Mouse (Mus musculus) adrenal gland, postnatal 10 days (tissue): ENCODE results near the gene Scaf8. TPM values are rescaled to one million over a fixed set of nuclear protein-coding genes. Genes with fewer than 3 reads are reported as not detected.
A peak's percentile ranks its signal among the peaks of the same experiment; 100 is the strongest.

Experiments used
- DNase-seq: peaks from one replicate; pipeline ENCODE4 v3.0.0; 2021; ENCODE audit warnings: mixed read lengths
- total RNA-seq, 2 experiments: library from RNA; stranded (reverse); gene quantifications; 2 replicates each; pipeline ENCODE4 v1.2.3; 2021

Scaf8 gene
- total RNA-seq, 2 experiments from 2014 or later: 37.8 to 43.7 TPM

DNA sequence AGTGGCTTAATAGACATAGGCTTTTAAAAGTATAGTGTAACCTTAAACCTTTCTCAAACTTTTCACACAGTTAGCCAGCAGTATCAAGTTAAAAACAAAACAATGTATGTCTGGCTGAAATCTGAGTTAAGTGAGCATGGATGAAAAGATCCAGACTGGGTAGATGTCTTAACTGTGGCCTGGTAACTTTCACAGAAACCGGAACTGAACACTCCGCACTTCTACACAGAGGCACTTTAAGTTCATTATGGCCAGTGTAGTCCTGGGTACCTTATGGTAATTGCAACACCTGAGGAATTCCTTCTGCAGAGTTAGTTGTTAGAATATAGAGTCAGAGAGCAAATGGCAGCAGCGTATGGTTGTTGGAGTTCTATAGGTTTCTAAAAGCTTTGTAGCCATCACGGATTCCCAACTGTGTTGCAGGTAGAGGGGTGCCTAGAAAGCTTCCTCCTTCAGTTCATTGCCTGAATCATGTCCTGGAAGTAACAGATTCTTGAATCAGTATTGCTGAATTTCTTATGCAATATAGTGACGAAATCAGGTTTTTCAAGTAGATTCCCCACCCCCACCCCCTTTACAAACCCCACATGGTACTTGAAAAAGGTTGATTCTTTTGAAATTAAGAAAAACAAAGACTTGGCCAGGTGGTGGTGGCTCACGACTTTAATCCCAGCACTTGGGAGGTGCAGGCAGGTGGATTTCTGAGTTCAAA lies 92.9 kb downstream of the Scaf8 start:
- DNase-seq: no peak

GRCm38 (mm10) chr17:3208471-3208870 lies 93.7 kb downstream of the Scaf8 start:
- no peak for DNase-seq

- no peak for DNase-seq
These were observed 94.8 kb downstream of the Scaf8 start for GRCm38 (mm10) chr17:3209581-3209980.

DNA sequence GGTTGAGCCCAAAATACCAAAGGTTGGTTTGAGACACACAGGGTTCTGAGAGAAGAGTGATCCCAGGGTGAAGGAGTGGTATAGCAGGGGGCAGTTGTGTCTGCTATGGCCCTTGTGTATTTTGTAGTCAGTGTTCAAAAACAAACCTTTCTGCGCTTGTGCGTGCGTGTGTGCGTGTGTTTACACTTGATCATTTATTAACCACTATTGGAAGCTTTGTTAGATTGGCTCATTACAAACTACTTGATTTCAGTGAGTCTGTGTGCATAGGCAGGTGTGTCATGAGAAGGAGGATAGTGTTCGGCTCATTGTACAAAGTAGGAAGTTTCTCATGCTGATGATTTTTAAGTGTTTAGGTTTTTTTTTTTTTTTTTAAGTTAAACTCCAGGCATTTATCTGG lies 95.4 kb downstream of the Scaf8 start:
- DNase-seq: no peak

DNA sequence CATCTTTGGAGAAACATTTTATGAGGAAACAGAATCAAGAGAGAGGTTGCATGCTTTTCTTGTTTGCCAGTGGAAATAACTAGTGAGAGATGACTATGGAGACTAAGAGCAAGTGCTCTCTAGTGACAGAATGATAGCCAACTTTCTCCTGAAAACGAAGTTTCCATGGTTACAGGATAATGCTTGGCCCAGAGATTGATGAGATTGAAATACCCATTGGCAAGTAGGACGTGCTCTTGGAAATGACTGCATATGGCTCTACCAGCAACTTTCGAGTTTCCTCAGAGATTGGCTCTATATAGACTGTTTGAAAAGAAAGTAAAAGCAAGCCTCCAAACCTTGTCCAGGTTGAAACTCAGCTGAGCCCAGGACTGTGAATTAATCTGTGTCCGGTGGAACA lies 97.3 kb downstream of the Scaf8 start:
- DNase-seq: no peak

DNA sequence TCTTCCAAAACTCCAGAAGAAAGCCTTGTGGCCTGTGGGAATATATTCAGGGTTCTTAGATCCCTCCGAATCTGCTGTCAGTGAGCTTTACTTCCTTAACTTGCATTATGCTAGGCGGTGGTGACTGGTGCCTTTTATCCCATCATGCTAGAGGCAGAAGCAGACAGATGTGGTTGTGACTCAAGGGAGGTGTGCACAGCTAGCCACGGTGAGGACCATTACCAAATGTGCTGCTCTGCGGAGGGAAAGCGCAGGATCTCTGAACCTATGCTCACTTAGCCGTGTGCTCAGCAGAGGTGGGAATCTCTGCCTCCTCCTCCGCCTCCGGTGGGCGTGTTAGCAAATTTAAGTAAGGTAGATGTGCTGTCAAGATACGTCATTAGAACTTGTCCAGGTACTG lies 98.1 kb downstream of the Scaf8 start:
- DNase-seq: no peak

DNA sequence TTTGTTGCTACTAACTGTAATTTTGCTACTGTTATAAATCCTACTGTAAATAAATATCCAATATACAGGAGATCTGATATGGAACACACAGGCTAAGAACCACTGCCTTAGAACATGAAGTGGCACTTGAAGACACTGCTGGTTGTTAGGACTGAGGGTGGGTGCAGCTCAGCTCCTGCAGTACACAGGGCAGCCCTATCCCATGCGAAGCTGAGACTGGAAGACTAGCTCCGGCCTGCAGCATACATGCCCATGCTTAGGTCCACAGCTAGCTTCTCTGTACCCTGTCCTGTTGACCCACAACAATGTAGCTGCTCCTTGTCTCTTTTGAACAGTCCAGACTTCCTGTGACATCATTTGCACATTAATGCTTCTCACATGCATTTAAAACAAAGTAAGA lies 100.1 kb downstream of the Scaf8 start:
- no peak for DNase-seq

GRCm38 (mm10) chr17:3217023-3217422 lies 102.3 kb downstream of the Scaf8 start:
- no peak for DNase-seq

GRCm38 (mm10) chr17:3218364-3218763 lies 103.6 kb downstream of the Scaf8 start:
- peak; percentile 19 for DNase-seq

DNA sequence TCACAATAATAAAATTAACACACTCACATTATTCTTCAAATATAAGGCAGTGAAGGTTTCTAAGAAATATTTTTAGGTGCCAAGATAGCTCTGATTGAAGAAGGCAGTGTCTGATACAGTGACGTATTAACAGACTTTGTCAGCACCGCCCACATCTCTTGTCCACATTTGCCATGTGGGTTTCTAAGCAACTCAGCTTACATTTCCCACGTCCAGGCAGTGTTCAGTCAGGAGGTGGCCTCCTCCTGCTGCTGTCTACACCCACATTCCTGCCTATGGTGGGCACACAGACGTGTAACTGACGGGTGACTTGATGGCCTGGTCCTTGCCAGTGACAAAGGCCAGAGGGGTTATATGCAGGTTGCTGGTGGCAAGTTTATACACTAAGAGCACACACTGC lies 104.1 kb downstream of the Scaf8 start:
- peak; percentile 12 for DNase-seq

DNA sequence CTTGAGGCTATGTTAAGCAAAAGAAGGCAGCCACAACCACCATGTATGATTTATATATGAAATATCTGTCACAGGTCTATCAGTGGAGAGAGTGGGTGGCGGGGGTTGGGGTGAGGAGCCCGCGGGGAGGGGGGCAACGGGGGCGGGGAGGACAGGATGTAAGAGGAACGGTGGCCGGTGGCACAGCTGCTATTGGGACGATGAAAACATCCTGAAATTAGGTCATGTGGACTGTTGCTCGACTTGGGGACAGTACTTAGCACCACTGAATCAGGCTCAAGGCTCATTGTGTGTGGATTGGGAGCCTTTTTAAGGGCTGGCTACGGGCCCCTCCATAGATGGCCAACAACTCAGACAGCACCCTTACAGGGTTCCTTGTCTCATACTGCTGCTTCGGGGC lies 105.4 kb downstream of the Scaf8 start:
- DNase-seq: no peak

- no peak for DNase-seq
These were observed 108.3 kb downstream of the Scaf8 start for GRCm38 (mm10) chr17:3223071-3223470.

DNA sequence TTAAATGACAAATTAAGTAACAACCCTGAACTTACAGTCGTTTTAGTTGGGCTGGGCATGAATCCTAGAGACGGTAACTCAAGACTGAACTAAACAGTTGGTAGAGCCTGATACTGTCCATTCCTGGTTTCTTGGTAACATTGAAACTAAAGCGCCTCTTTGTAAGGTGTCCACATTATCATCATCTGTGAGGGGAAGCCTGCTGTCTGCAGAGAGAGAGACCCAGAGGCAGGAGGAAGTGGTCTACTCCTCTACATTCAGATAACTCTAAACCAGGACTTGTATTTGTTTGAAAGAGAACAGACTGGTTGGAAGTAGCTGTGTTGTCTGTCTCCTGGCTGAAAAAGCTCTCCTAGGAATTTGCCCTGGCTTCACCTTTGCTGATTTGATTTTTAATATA lies 108.9 kb downstream of the Scaf8 start:
- DNase-seq: no peak

DNA sequence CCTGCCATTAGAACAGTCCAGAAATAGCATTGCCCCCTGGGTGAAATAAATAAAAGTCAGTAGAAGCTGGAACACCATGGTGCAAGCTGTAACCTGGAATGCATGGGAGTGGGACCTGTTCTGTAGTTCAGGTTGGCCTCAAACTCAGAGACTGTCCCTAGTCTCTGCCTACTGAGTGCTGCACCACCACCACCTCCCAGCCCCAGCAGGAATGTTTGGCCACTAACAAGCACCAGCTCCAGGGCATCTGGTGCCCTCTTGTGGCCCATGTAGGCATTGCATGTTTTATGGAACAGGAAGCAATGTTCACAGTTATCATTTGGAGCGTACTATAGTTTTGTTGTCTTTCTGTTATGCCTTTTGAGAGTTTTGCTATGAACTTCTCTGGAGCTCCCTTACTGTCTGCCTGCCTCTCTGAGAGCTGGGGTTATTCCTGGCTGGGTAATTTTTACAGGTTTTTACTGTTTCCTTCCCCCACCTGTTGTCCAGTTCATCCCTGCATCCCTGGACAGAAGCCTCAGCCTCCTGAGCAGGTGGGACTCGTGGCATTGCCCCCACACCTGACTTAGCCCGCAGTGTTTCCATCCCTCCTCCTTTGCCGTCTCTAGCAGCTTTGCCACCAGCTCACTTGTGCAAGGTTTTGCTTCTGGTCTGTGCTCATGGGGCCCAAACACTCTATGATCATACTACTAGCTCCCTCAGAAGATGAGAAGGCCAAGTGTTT lies 109.8 kb downstream of the Scaf8 start:
- DNase-seq: peak; percentile 93

DNA sequence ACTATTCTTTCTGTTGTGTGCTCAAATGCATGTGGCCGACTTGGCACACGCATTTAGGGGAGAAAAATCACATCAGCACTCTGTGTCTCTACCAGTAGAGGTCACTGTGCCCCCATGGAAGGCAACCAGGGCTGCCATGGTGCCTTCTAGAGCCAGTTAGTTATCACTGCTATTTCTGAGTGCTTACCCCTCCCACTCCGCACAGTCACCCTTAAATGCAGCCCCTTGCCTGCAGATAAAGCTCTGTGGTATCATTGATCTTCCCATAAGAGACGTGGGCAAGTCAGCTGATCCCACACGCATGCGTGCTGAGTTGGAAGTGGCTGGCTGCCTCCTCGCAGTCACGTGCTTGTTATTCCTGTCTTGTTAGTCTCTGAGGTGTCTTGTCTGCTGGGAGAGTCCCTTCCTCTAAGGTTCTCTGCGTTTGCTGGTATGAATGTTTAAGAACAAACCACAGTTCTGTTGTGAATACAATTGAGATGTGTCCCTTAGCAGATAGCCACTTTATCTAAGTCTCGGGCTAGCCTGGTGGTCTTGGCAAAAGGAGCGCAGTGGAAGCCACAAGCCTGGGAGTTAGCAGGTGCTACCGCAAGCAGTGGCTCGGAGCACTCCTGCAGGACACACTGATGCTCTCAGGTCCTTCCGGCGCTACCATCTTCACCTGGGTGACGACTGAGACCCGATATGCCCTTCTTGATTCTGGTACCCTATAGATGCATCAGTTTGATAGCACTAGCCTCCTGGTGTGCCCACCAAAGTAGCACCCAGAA lies 115.6 kb downstream of the Scaf8 start:
- DNase-seq: peak; percentile 75

DNA sequence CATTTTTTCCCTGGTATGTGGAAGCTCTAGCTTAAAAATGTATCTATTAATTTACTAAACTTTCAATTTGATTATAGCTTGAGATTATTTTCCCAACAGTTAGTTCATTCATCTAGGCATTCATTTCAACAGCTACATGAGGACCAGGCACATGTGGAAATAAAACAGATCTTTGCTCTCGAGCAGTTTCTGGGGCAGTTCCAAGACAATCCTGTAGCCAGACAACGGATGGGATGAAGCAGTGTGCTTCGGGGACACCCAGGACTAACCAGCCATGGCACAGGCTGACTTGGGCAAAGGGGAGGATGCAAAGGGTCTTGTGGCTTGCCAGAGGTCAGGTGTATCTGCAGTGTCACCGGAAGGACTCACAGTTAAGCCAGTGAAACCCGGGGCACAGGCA lies 117.9 kb downstream of the Scaf8 start:
- no peak for DNase-seq

DNA sequence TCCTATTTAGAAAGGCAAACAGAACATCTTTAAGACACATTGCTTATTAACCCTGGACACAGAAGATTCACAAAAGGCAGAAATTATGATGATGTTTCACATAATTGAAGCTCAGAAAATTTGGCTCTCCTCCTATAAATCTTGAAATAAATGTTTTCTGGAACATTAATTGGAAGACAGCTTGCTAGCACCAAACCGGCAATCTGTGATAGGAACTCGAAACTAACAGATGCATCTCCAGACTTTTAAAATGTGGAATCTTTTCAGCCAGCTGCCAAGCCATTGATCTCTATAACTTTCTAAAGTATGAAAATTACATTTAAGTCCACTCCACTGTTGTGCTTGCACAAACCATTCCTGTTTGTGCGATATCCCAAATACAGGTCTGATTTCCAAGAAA lies 128.9 kb downstream of the Scaf8 start:
- DNase-seq: no peak

GRCm38 (mm10) chr17:3244881-3245739 lies 130.3 kb downstream of the Scaf8 start:
- peak; percentile 57 for DNase-seq

DNA sequence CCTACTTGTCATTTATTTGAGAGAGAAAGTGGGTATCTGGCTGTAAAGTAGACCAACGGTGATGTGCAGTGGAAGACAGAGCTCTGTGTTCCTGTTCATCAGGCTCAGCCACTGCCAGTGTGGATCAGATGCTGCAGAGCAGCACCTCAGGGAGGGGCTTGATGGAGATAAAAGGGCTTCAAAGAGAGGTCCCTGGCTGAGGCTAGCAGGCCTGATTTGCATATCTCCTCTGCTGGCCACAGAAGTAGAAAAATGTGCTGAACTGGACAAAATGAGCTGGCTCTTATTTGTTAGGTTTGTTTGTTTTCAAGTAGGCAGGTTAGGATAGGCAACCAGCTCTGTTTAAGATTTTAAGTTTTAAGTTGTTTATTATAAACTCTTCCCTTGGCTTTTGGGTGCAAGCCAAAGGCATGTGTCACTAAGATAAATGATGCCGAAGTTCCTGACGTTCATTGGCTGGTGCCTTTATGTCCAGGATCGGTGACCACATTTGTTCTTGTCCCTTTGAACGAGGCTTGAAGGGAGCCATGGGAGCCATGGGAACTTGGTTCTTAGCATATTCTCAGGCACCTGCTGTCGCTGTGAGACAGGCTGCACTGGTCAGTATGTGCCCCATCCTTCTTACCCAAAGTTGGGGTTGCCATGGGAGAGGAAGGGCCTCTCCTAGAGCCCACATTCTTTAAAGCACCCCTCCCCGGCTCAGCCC lies 132.0 kb downstream of the Scaf8 start:
- peak; percentile 35 for DNase-seq
